Mouse (Mus musculus): ENCODE results near the gene Crct1. TPM values are rescaled to one million over a fixed set of nuclear protein-coding genes. Genes with fewer than 3 reads are reported as not detected.

Gene Crct1
- polyA plus RNA-seq (2015; fragmentation: Illumina TruSeq; extraction: RNeasy Lipid Tissue Mini Kit (QIAGEN cat#74804); ENCODE audit: insufficient read depth, low read depth, low replicate concordance): not detected

GRCm38 (mm10) chr3:93015460-93016104, at the start of gene Crct1:
Crct1 (minus strand) TSS chr3:93015687.

DNA sequence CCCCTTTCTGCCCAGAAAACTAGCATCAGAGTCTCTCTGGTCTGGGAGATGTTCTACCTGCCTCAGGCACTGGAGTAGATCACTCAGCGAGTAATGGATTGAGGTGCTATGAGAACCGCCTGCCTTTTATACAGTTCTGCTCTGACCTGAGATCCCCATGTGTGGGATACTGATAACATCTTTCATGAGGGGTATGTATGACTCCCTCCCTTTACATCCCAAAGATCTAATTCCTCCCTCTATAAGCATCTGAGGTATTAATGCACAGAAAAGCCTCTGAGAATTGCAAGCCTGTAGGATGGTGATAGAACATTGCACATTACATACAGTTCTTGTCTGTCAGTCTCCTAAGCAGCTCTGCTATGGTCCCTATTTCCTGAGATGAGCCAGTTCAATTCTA, 3.5 kb upstream of the Crct1 start, which contains the start of gene Lce1m:
TSS of gene Lce1m (minus strand) at position 101 of the 400 bp plus-strand sequence.

DNA sequence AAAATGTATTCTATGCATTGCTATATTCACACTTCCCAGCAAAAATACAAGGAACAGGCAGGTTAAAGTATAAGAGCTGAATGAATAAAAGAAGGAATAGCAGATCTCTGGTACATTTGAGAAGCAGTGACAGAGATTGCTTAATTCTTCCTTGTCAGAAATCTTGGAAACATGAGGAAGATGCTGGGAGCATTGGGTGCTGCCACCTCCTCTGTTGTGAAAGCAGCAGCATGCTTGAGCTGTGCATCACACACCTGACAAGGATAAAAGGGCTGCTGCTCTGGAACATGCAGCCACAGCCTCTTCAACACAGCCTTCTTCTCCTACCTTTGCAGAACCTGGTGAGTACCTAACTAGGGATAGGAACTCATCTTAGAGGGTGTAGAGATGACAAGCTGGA, 23.6 kb downstream of the Crct1 start, which contains the start of gene Lce3f:
TSS of gene Lce3f (plus strand) at position 301 of the 400 bp plus-strand sequence.

DNA sequence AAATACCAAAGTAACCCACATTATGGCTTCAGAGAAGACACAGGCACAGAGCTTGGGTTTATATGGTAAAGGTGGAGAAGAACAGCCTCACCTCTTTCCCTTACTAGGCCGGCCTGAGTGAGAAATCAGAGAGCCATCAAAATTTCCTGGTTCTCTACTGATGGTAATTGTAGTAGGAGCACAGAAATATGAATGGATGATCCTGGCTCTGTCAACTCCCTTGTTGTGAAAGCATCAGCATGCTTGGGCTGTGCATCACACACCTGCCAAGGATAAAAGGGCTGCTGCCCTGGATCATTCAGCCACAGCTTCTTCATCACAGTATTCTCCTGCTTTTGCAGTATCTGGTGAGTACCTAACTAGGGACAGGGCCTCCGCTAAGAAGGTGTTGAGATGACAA, 48.7 kb downstream of the Crct1 start, which contains the start of gene Lce3e:
TSS of gene Lce3e (plus strand) at position 301 of the 400 bp plus-strand sequence.

Other genes with a start within 250 kb of the Crct1 start
- gene Lce1i, start 236.8 kb downstream of the Crct1 start, polyA plus RNA-seq (2015; fragmentation: Illumina TruSeq; extraction: RNeasy Lipid Tissue Mini Kit (QIAGEN cat#74804); ENCODE audit: insufficient read depth, low read depth, low replicate concordance): not detected
- not detected for gene Lce1j, start 225.2 kb downstream of the Crct1 start, polyA plus RNA-seq (2015; fragmentation: Illumina TruSeq; extraction: RNeasy Lipid Tissue Mini Kit (QIAGEN cat#74804); ENCODE audit: insufficient read depth, low read depth, low replicate concordance)
- not detected for gene Lce1k, start 207.8 kb downstream of the Crct1 start, polyA plus RNA-seq (2015; fragmentation: Illumina TruSeq; extraction: RNeasy Lipid Tissue Mini Kit (QIAGEN cat#74804); ENCODE audit: insufficient read depth, low read depth, low replicate concordance)
- gene Kprp, start 188.4 kb downstream of the Crct1 start, polyA plus RNA-seq (2015; fragmentation: Illumina TruSeq; extraction: RNeasy Lipid Tissue Mini Kit (QIAGEN cat#74804); ENCODE audit: insufficient read depth, low read depth, low replicate concordance): not detected
- not detected for gene Lce1l, start 164.4 kb downstream of the Crct1 start, polyA plus RNA-seq (2015; fragmentation: Illumina TruSeq; extraction: RNeasy Lipid Tissue Mini Kit (QIAGEN cat#74804); ENCODE audit: insufficient read depth, low read depth, low replicate concordance)
- gene 2310050C09Rik, start 145.5 kb downstream of the Crct1 start, polyA plus RNA-seq (2015; fragmentation: Illumina TruSeq; extraction: RNeasy Lipid Tissue Mini Kit (QIAGEN cat#74804); ENCODE audit: insufficient read depth, low read depth, low replicate concordance): not detected
- gene Lce3a, start 89.5 kb downstream of the Crct1 start, polyA plus RNA-seq (2015; fragmentation: Illumina TruSeq; extraction: RNeasy Lipid Tissue Mini Kit (QIAGEN cat#74804); ENCODE audit: insufficient read depth, low read depth, low replicate concordance): not detected
- not detected for gene Lce3b, start 82.7 kb downstream of the Crct1 start, polyA plus RNA-seq (2015; fragmentation: Illumina TruSeq; extraction: RNeasy Lipid Tissue Mini Kit (QIAGEN cat#74804); ENCODE audit: insufficient read depth, low read depth, low replicate concordance)
- gene Lce3c, start 71.2 kb downstream of the Crct1 start, polyA plus RNA-seq (2015; fragmentation: Illumina TruSeq; extraction: RNeasy Lipid Tissue Mini Kit (QIAGEN cat#74804); ENCODE audit: insufficient read depth, low read depth, low replicate concordance): not detected
- not detected for gene Lce3d, start 58.3 kb downstream of the Crct1 start, polyA plus RNA-seq (2015; fragmentation: Illumina TruSeq; extraction: RNeasy Lipid Tissue Mini Kit (QIAGEN cat#74804); ENCODE audit: insufficient read depth, low read depth, low replicate concordance)
- not detected for gene Lce3e, start 48.6 kb downstream of the Crct1 start, polyA plus RNA-seq (2015; fragmentation: Illumina TruSeq; extraction: RNeasy Lipid Tissue Mini Kit (QIAGEN cat#74804); ENCODE audit: insufficient read depth, low read depth, low replicate concordance)
- not detected for gene Lce3f, start 23.5 kb downstream of the Crct1 start, polyA plus RNA-seq (2015; fragmentation: Illumina TruSeq; extraction: RNeasy Lipid Tissue Mini Kit (QIAGEN cat#74804); ENCODE audit: insufficient read depth, low read depth, low replicate concordance)
- not detected for gene Lce1m, start 3.4 kb upstream of the Crct1 start, polyA plus RNA-seq (2015; fragmentation: Illumina TruSeq; extraction: RNeasy Lipid Tissue Mini Kit (QIAGEN cat#74804); ENCODE audit: insufficient read depth, low read depth, low replicate concordance)
- not detected for gene Gm4858, start 53.1 kb upstream of the Crct1 start, polyA plus RNA-seq (2015; fragmentation: Illumina TruSeq; extraction: RNeasy Lipid Tissue Mini Kit (QIAGEN cat#74804); ENCODE audit: insufficient read depth, low read depth, low replicate concordance)
- not detected for gene Crnn, start 129.1 kb upstream of the Crct1 start, polyA plus RNA-seq (2015; fragmentation: Illumina TruSeq; extraction: RNeasy Lipid Tissue Mini Kit (QIAGEN cat#74804); ENCODE audit: insufficient read depth, low read depth, low replicate concordance)
- not detected for gene Flg2, start 181.6 kb upstream of the Crct1 start, polyA plus RNA-seq (2015; fragmentation: Illumina TruSeq; extraction: RNeasy Lipid Tissue Mini Kit (QIAGEN cat#74804); ENCODE audit: insufficient read depth, low read depth, low replicate concordance)